Mouse (Mus musculus): ENCODE measurements around the gene B3gnt2. TPM values are rescaled to one million over a fixed set of nuclear protein-coding genes. Genes with fewer than 3 reads are reported as not detected.

Gene B3gnt2
- polyA plus RNA-seq, 1 experiment = 13.1 TPM

DNA sequence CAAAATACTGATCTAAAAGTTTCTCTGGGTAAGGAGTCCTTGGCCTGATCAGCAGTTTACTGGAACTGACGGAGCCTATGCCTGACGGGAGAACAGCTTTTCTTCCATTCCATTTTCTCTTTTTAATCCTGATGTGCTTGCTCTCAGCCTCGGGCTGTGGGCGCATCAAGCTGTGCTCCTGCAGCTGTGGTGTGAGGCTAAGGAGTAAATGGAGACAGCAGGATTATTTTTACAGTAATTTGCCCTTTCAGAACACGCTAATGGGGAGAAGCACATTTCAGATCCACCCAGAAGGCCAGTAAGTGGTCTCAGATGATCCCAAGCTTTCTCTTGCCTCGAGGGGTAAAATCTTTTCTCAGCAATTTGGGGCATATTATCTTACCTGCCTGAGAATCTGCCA, 14.0 kb upstream of the B3gnt2 start:
- Histone ChIP-seq H3K36me3 (ENCODE audit: control insufficient read depth, insufficient read depth) (no peaks in the 10 kb centered on the region), H3K4me2 (ENCODE audit: low read depth) (no peak overlapping the region), H3K27me3 (ENCODE audit: control insufficient read depth, insufficient read depth, insufficient read length) (no peaks in the 10 kb centered on the region), H3ac (ENCODE audit: control insufficient read depth, insufficient read length) (no peak overlapping the region), H3K79me2 (ENCODE audit: control insufficient read depth, insufficient read depth) (no peaks in the 10 kb centered on the region), H3K4me3 (no peak overlapping the region)
- no peak for TF ChIP-seq E2F4 (IDR thresholded peaks at IDR 0.05; ENCODE audit: insufficient read depth)
- no peak for TF ChIP-seq MYOD1 (IDR thresholded peaks at IDR 0.05; ENCODE audit: control insufficient read depth in 1 of 3, insufficient read length in 2 of 3, low read depth in 2 of 3)
- no peak for TF ChIP-seq USF1 (IDR thresholded peaks at IDR 0.05; ENCODE audit: low read depth)
- TF ChIP-seq TCF3 (IDR thresholded peaks at IDR 0.05; ENCODE audit: insufficient read length, low read depth) = no peak
- no peak for TF ChIP-seq SRF (IDR thresholded peaks at IDR 0.05; ENCODE audit: control insufficient read depth, insufficient read length, low read depth)
- no peak for TF ChIP-seq REST (IDR thresholded peaks at IDR 0.05; ENCODE audit: insufficient read depth, insufficient read length)
- no peak for TF ChIP-seq MYOG (IDR thresholded peaks at IDR 0.05; ENCODE audit: control insufficient read depth in 1 of 3, insufficient read depth in 1 of 3, insufficient read length in 2 of 3, low read depth in 2 of 3)
- TF ChIP-seq MAX (IDR thresholded peaks at IDR 0.05; ENCODE audit: low read depth) = no peak
- TF ChIP-seq CEBPB (IDR thresholded peaks at IDR 0.05; ENCODE audit: insufficient read depth, poor library complexity, severe bottlenecking) = no peak

DNA sequence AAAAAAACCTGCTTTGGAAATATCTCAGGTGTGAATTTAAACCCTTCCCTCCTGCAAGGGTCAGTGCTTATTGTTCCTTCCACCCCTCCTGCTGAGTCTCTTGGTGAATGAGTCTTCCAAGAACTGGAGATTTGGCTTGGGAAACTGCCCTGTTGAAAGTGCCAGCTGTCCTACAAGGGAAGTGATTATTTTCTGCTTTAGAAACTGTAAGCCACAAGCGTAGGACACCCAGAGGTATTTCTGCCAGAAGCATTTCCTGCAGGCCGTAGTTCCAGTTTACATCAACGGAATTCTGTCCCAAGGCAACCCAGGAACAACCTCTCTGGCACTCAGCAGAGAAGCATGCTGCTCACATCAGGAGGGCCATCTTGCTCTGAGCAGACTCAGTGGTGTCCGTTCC, 12.6 kb upstream of the B3gnt2 start:
- H3K79me2 ChIP-seq (ENCODE audit: control insufficient read depth, insufficient read depth) = no peaks in the 10 kb centered on the region
- H3K36me3 ChIP-seq (ENCODE audit: control insufficient read depth, insufficient read depth) = no peaks in the 10 kb centered on the region
- TF ChIP-seq E2F4 (IDR thresholded peaks at IDR 0.05; ENCODE audit: insufficient read depth) = no peak
- no peak for TF ChIP-seq POLR2A (IDR thresholded peaks at IDR 0.05; ENCODE audit: insufficient read length, low read depth)
- TF ChIP-seq USF1 (IDR thresholded peaks at IDR 0.05; ENCODE audit: low read depth) = no peak
- no peak for TF ChIP-seq SRF (IDR thresholded peaks at IDR 0.05; ENCODE audit: control insufficient read depth, insufficient read length, low read depth)
- H3K4me2 ChIP-seq (ENCODE audit: low read depth) = no peak overlapping the region
- H3K4me3 ChIP-seq = no peak overlapping the region
- no peak overlapping the region for H3ac ChIP-seq (ENCODE audit: control insufficient read depth, insufficient read length)
- H3K27me3 ChIP-seq (ENCODE audit: control insufficient read depth, insufficient read depth, insufficient read length) = no peaks in the 10 kb centered on the region

GRCm38 (mm10) chr11:22872307-22872680, 11.5 kb upstream of the B3gnt2 start:
- Histone ChIP-seq H3K36me3 (ENCODE audit: control insufficient read depth, insufficient read depth) (no peaks in the 10 kb centered on the region), H3K79me2 (ENCODE audit: control insufficient read depth, insufficient read depth) (no peaks in the 10 kb centered on the region), H3ac (ENCODE audit: control insufficient read depth, insufficient read length) (no peak overlapping the region), H3K4me3 (no peak overlapping the region), H3K27me3 (ENCODE audit: control insufficient read depth, insufficient read depth, insufficient read length) (no peaks in the 10 kb centered on the region), H3K4me2 (ENCODE audit: low read depth) (peak overlapping the region; percentile 51)
- TF ChIP-seq REST (IDR thresholded peaks at IDR 0.05; ENCODE audit: insufficient read depth, insufficient read length) (no peak), USF1 (IDR thresholded peaks at IDR 0.05; ENCODE audit: low read depth) (no peak), CEBPB (IDR thresholded peaks at IDR 0.05; ENCODE audit: insufficient read depth, poor library complexity, severe bottlenecking) (no peak), TCF12 (IDR thresholded peaks at IDR 0.05; ENCODE audit: insufficient read depth, poor library complexity, severe bottlenecking) (no peak), E2F4 (IDR thresholded peaks at IDR 0.05; ENCODE audit: insufficient read depth) (no peak), POLR2AphosphoS2 (IDR thresholded peaks at IDR 0.05; ENCODE audit: insufficient read length, low read depth) (no peak), SRF (IDR thresholded peaks at IDR 0.05; ENCODE audit: control insufficient read depth, insufficient read length, low read depth) (no peak), MYOG (IDR thresholded peaks at IDR 0.05; ENCODE audit: control insufficient read depth in 1 of 3, insufficient read depth in 1 of 3, insufficient read length in 2 of 3, low read depth in 2 of 3) (no peak), TCF3 (IDR thresholded peaks at IDR 0.05; ENCODE audit: insufficient read length, low read depth) (no peak), MAX (IDR thresholded peaks at IDR 0.05; ENCODE audit: low read depth) (no peak), MYOD1 (IDR thresholded peaks at IDR 0.05; ENCODE audit: control insufficient read depth in 1 of 3, insufficient read length in 2 of 3, low read depth in 2 of 3) (no peak), POLR2A (IDR thresholded peaks at IDR 0.05; ENCODE audit: insufficient read length, low read depth) (no peak)

DNA sequence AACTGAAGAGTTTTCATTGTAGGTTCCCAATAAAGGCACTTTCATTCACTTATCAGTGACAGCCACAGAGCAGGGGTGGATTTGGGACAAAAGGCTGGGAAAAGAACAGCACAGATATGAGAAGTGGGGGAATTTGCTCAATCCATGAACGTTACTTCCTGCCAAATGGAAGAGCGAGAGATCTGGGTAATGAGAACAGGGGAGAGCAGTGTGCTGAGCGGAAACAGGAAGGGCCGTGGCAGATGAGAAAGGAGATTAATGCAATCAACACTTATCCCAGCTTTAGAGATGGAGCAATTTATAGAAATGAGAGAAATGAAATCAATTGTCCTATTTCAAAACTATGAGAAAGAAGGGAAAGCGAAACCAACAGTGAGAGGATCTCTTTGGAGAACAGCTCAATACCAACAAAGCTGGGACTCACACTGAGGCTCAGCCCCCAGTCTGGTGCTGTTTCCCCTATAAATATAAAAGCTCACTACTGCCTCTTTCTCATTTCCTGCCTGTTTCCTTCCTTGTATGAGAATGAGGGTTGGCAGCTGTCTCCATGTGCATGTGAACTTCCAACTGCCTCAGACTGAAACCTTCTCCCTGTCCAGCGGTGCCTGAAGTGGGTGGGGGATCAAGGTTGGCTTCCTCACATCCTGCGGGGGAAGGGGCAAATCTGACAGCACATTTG, 11.0 kb upstream of the B3gnt2 start:
- H3K4me3 ChIP-seq = no peak overlapping the region
- no peaks in the 10 kb centered on the region for H3K79me2 ChIP-seq (ENCODE audit: control insufficient read depth, insufficient read depth)
- H3K36me3 ChIP-seq (ENCODE audit: control insufficient read depth, insufficient read depth) = no peaks in the 10 kb centered on the region
- H3K27me3 ChIP-seq (ENCODE audit: control insufficient read depth, insufficient read depth, insufficient read length) = no peaks in the 10 kb centered on the region
- TF ChIP-seq MAX (IDR thresholded peaks at IDR 0.05; ENCODE audit: low read depth) (no peak), TCF3 (IDR thresholded peaks at IDR 0.05; ENCODE audit: insufficient read length, low read depth) (no peak), MYOD1 (IDR thresholded peaks at IDR 0.05; ENCODE audit: control insufficient read depth in 1 of 3, insufficient read length in 2 of 3, low read depth in 2 of 3) (no peak), E2F4 (IDR thresholded peaks at IDR 0.05; ENCODE audit: insufficient read depth) (no peak), REST (IDR thresholded peaks at IDR 0.05; ENCODE audit: insufficient read depth, insufficient read length) (no peak)
- H3ac ChIP-seq (ENCODE audit: control insufficient read depth, insufficient read length) = no peak overlapping the region
- H3K4me2 ChIP-seq (ENCODE audit: low read depth) = peak overlapping the region; percentile 51

DNA sequence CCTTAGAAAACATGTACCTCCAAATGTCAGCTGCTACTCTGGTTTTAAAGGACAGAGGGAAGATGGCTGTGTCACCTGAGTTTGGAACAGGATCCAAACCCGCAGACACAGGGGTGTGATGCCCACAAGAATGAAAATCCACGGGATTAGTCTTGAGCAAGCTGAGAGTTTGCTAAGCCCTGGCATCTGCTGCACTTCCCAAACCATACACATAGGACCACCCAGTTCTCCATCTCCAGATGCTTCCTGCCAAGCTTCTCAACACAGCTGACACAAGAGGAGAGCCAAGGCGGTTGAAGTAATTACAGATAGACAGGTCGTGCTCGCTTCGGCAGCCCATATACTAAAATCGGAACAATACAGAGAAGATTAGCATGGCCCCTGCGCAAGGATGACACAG, 7.8 kb upstream of the B3gnt2 start:
- no peaks in the 10 kb centered on the region for H3K27me3 ChIP-seq (ENCODE audit: control insufficient read depth, insufficient read depth, insufficient read length)
- H3K4me3 ChIP-seq = no peak overlapping the region
- no peak overlapping the region for H3K4me2 ChIP-seq (ENCODE audit: low read depth)
- H3ac ChIP-seq (ENCODE audit: control insufficient read depth, insufficient read length) = no peak overlapping the region
- no peaks in the 10 kb centered on the region for H3K36me3 ChIP-seq (ENCODE audit: control insufficient read depth, insufficient read depth)
- TF ChIP-seq MAX (IDR thresholded peaks at IDR 0.05; ENCODE audit: low read depth) (no peak), TCF3 (IDR thresholded peaks at IDR 0.05; ENCODE audit: insufficient read length, low read depth) (no peak), REST (IDR thresholded peaks at IDR 0.05; ENCODE audit: insufficient read depth, insufficient read length) (no peak), TCF12 (IDR thresholded peaks at IDR 0.05; ENCODE audit: insufficient read depth, poor library complexity, severe bottlenecking) (no peak), POLR2AphosphoS2 (IDR thresholded peaks at IDR 0.05; ENCODE audit: insufficient read length, low read depth) (no peak), MYOD1 (IDR thresholded peaks at IDR 0.05; ENCODE audit: control insufficient read depth in 1 of 3, insufficient read length in 2 of 3, low read depth in 2 of 3) (no peak), MYOG (IDR thresholded peaks at IDR 0.05; ENCODE audit: control insufficient read depth in 1 of 3, insufficient read depth in 1 of 3, insufficient read length in 2 of 3, low read depth in 2 of 3) (no peak)
- no peaks in the 10 kb centered on the region for H3K79me2 ChIP-seq (ENCODE audit: control insufficient read depth, insufficient read depth)

All from myocyte (in vitro differentiated cells).